Mouse (Mus musculus): ENCODE data around the gene Slc39a9. TPM values are rescaled to one million over a fixed set of nuclear protein-coding genes. Genes with fewer than 3 reads are reported as not detected.

Slc39a9 gene
- polyA plus RNA-seq, 1 experiment from 2014 or later, result 28.1 TPM

GRCm38 (mm10) chr12:80698526-80699143, 55.0 kb downstream of the Slc39a9 start:
- H3K4me3 ChIP-seq, result no peak overlapping the region
- no peak overlapping the region for H3K9ac ChIP-seq
- no peak for ATAC-seq (ENCODE audit: low FRiP score, low read depth)
- H3K4me1 ChIP-seq, result no peaks in the 10 kb centered on the region
- no peaks in the 10 kb centered on the region for H3K9me3 ChIP-seq
- H3K27ac ChIP-seq, result no peak overlapping the region
- no peak overlapping the region for H3K4me2 ChIP-seq (replicated peaks)
- no peaks in the 10 kb centered on the region for H3K36me3 ChIP-seq
- H3K27me3 ChIP-seq (replicated peaks), result peaks cover 17% of the 10 kb centered on the region
- WGBS, result 87% methylated on average over 5 of the region's 5 CpGs

- no peak for ATAC-seq (ENCODE audit: low FRiP score, low read depth)
- H3K9me3 ChIP-seq, result no peaks in the 10 kb centered on the region
- H3K36me3 ChIP-seq, result no peaks in the 10 kb centered on the region
- H3K27ac ChIP-seq, result no peak overlapping the region
- H3K27me3 ChIP-seq (replicated peaks), result peaks cover 12% of the 10 kb centered on the region
- H3K4me2 ChIP-seq (replicated peaks), result no peak overlapping the region
- 71% methylated on average over 2 of the region's 2 CpGs for WGBS
- H3K9ac ChIP-seq, result no peak overlapping the region
- H3K4me1 ChIP-seq, result no peaks in the 10 kb centered on the region
- no peak overlapping the region for H3K4me3 ChIP-seq
Observed at GRCm38 (mm10) chr12:80699144-80699531, 55.5 kb downstream of the Slc39a9 start.

DNA sequence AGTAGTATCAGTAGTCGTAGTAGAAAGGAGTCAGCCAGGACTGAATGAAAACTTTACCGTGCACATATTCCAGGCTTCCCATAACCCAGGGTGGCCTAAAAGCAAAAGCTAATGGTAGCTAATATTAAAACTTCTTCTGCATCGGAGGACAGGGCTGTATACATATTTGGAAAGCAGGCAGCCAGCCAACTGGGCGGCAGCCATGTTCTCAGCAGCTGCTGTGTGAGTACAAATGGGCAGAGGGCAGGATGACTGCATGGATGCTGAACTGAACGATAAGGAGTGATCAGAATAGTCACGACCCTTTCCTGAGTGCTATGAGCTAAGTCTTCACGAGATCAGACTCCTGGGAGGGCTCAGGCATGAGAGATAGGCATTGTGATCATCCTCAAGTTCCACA, 57.6 kb downstream of the Slc39a9 start:
- Histone ChIP-seq H3K27me3 (replicated peaks) (no peaks in the 10 kb centered on the region), H3K9me3 (no peaks in the 10 kb centered on the region), H3K36me3 (no peaks in the 10 kb centered on the region), H3K4me2 (replicated peaks) (no peak overlapping the region), H3K4me3 (no peak overlapping the region), H3K9ac (no peak overlapping the region), H3K4me1 (no peaks in the 10 kb centered on the region), H3K27ac (no peak overlapping the region)
- WGBS, result 85% methylated on average over 7 of the region's 7 CpGs
- ATAC-seq (ENCODE audit: low FRiP score, low read depth), result no peak

GRCm38 (mm10) chr12:80706208-80706914, 62.7 kb downstream of the Slc39a9 start:
- no peak overlapping the region for H3K9ac ChIP-seq
- no peaks in the 10 kb centered on the region for H3K9me3 ChIP-seq
- no peak for ATAC-seq (ENCODE audit: low FRiP score, low read depth)
- no peaks in the 10 kb centered on the region for H3K4me1 ChIP-seq
- no peak overlapping the region for H3K27ac ChIP-seq
- no peak overlapping the region for H3K4me2 ChIP-seq (replicated peaks)
- H3K4me3 ChIP-seq, result no peak overlapping the region
- no peaks in the 10 kb centered on the region for H3K36me3 ChIP-seq
- WGBS, result 61% methylated on average over 11 of the region's 11 CpGs
- no peaks in the 10 kb centered on the region for H3K27me3 ChIP-seq (replicated peaks)

DNA sequence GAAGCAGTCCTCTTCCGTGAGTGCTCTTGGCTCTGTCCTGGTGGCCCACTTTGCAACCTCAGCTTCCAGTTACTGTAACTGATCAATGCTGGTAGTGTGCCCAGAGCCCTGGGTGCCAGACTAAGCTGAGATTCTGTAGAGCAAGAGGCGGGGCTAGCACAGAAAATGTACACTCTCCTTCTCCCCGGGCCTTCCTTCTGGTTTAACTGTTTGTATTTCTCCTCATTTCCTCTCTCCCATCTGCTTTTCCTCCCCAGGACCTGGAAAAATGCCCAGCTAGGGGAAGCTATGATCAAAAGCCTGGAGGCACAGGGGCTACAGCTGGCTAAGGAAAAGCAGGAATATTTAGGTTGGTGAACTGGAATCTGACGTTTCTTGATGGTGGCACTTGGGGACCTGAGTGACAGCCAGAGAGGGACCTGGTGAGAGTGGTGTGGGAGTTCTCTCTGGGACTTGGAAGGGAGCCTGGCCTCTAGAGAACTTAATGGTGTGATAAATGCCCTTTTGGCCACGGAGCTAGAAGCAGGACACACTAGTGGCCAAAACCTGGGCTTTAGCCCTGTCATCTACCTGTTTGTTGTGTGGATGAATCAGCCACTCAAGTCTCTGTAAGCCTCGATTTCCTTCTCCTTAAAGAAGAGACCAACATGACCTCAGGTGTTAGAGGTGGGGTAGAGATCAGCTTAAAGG, 63.4 kb downstream of the Slc39a9 start:
- Histone ChIP-seq H3K27me3 (replicated peaks) (no peaks in the 10 kb centered on the region), H3K4me3 (no peak overlapping the region), H3K36me3 (no peaks in the 10 kb centered on the region), H3K9ac (no peak overlapping the region), H3K27ac (no peak overlapping the region), H3K4me1 (no peaks in the 10 kb centered on the region), H3K4me2 (replicated peaks) (no peak overlapping the region), H3K9me3 (no peaks in the 10 kb centered on the region)
- ATAC-seq (ENCODE audit: low FRiP score, low read depth), result no peak
- WGBS, result 60% methylated on average over 6 of the region's 6 CpGs

DNA sequence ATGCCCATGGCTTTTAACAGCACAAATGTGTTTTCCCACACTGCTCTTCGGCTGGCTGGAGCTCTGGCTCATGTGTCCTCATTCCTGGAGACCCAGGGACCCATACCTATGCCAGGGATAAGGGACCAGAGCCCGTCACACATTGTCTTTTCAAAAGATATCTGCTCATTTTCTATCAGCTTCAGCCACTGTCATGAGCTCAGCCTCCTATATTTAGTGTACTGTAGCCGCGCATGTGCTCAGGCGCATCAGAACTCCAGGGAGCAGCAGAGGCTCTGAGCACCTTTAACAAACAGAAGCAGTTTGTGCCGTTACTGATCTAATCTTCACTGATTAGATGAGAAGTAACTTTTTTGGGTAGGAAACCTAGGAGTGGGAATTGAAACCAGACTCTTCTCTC, 72.2 kb downstream of the Slc39a9 start:
- Histone ChIP-seq H3K4me3 (no peak overlapping the region), H3K36me3 (no peaks in the 10 kb centered on the region), H3K4me1 (no peaks in the 10 kb centered on the region), H3K4me2 (replicated peaks) (no peak overlapping the region), H3K27ac (no peak overlapping the region), H3K27me3 (replicated peaks) (no peaks in the 10 kb centered on the region), H3K9ac (no peak overlapping the region), H3K9me3 (no peaks in the 10 kb centered on the region)
- WGBS, result 84% methylated on average over 6 of the region's 6 CpGs
- no peak for ATAC-seq (ENCODE audit: low FRiP score, low read depth)

DNA sequence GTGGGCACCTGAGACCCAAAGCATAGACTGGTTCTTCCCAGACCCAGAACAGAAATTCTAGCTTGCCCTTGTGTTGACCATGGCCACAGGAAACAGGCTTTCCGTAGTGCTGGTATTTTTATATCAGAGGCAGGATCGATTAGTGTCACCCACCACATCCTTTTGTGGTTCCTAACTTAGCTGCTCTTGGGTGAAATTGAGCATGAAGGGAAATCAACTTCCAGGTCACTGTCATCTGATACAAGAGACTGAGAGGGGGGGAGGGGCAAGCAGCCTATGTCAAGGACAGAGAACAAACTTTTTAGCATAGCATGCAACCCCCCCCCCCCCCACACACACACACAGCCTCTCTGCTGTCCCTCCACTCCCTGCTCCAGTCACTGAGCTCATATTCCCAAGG, 75.5 kb downstream of the Slc39a9 start:
- WGBS, result 71% methylated on average over 2 of the region's 2 CpGs
- no peak for ATAC-seq (ENCODE audit: low FRiP score, low read depth)
- no peaks in the 10 kb centered on the region for H3K36me3 ChIP-seq
- H3K4me3 ChIP-seq, result no peak overlapping the region
- H3K4me2 ChIP-seq (replicated peaks), result no peak overlapping the region
- H3K9ac ChIP-seq, result no peak overlapping the region
- H3K4me1 ChIP-seq, result no peaks in the 10 kb centered on the region
- H3K9me3 ChIP-seq, result no peaks in the 10 kb centered on the region
- no peak overlapping the region for H3K27ac ChIP-seq
- H3K27me3 ChIP-seq (replicated peaks), result no peaks in the 10 kb centered on the region

- no peak overlapping the region for H3K4me2 ChIP-seq (replicated peaks)
- WGBS, result 64% methylated on average over 12 of the region's 12 CpGs
- ATAC-seq (ENCODE audit: low FRiP score, low read depth), result no peak
- no peaks in the 10 kb centered on the region for H3K36me3 ChIP-seq
- no peaks in the 10 kb centered on the region for H3K9me3 ChIP-seq
- H3K4me1 ChIP-seq, result no peaks in the 10 kb centered on the region
- no peaks in the 10 kb centered on the region for H3K27me3 ChIP-seq (replicated peaks)
- H3K9ac ChIP-seq, result no peak overlapping the region
- no peak overlapping the region for H3K4me3 ChIP-seq
- H3K27ac ChIP-seq, result no peak overlapping the region
Observed at GRCm38 (mm10) chr12:80720507-80720906, 76.8 kb downstream of the Slc39a9 start.

- Histone ChIP-seq H3K4me3 (no peak overlapping the region), H3K27ac (no peak overlapping the region), H3K27me3 (replicated peaks) (no peaks in the 10 kb centered on the region), H3K4me2 (replicated peaks) (no peak overlapping the region), H3K36me3 (no peaks in the 10 kb centered on the region), H3K4me1 (no peaks in the 10 kb centered on the region), H3K9me3 (no peaks in the 10 kb centered on the region), H3K9ac (no peak overlapping the region)
- no peak for ATAC-seq (ENCODE audit: low FRiP score, low read depth)
- WGBS, result 85% methylated on average over 15 of the region's 15 CpGs
Observed at GRCm38 (mm10) chr12:80721458-80721857, 77.8 kb downstream of the Slc39a9 start.

GRCm38 (mm10) chr12:80724853-80725559, 81.3 kb downstream of the Slc39a9 start:
- H3K27ac ChIP-seq, result no peak overlapping the region
- 27% methylated on average over 10 of the region's 10 CpGs for WGBS
- no peaks in the 10 kb centered on the region for H3K36me3 ChIP-seq
- H3K4me3 ChIP-seq, result no peak overlapping the region
- no peaks in the 10 kb centered on the region for H3K27me3 ChIP-seq (replicated peaks)
- no peaks in the 10 kb centered on the region for H3K9me3 ChIP-seq
- H3K9ac ChIP-seq, result no peak overlapping the region
- no peaks in the 10 kb centered on the region for H3K4me1 ChIP-seq
- no peak for ATAC-seq (ENCODE audit: low FRiP score, low read depth)
- no peak overlapping the region for H3K4me2 ChIP-seq (replicated peaks)

GRCm38 (mm10) chr12:80728207-80728606, 84.5 kb downstream of the Slc39a9 start:
- Histone ChIP-seq H3K9ac (no peak overlapping the region), H3K27ac (no peak overlapping the region)
- WGBS, result 29% methylated on average over 1 of the region's 1 CpGs

DNA sequence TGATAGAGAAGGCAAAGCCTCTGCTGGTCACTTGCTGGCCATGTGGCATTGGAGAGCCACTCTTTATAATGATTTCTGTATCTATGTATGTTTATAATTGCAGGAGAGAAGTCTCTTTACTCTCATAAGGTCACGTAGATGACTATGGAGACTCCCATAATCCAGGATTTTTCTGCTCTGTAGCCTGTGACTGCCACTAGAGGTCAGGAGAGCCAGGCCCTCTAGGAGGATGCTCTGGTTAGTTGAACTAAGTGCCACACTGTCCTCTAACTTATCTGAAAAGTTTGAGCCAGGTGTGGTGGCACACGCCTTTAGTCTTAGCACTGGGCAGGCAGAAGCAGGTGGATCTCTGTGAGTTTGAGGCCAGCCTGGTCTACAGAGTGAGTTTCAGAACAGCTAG, 85.1 kb downstream of the Slc39a9 start:
- WGBS, result 57% methylated on average over 2 of the region's 2 CpGs
- Histone ChIP-seq H3K27ac (no peak overlapping the region), H3K4me3 (no peak overlapping the region), H3K4me2 (replicated peaks) (no peak overlapping the region), H3K9ac (no peak overlapping the region), H3K36me3 (no peaks in the 10 kb centered on the region), H3K9me3 (no peaks in the 10 kb centered on the region), H3K27me3 (replicated peaks) (no peaks in the 10 kb centered on the region), H3K4me1 (no peaks in the 10 kb centered on the region)
- ATAC-seq (ENCODE audit: low FRiP score, low read depth), result no peak

More at GRCm38 (mm10) chr12:80728207-80728606, 84.5 kb downstream of the Slc39a9 start:
- H3K9me3 ChIP-seq, result no peaks in the 10 kb centered on the region
- no peaks in the 10 kb centered on the region for H3K27me3 ChIP-seq (replicated peaks)
- no peaks in the 10 kb centered on the region for H3K4me1 ChIP-seq
- H3K4me2 ChIP-seq (replicated peaks), result no peak overlapping the region
- no peak for ATAC-seq (ENCODE audit: low FRiP score, low read depth)
- no peaks in the 10 kb centered on the region for H3K36me3 ChIP-seq
- H3K4me3 ChIP-seq, result no peak overlapping the region
